Mouse (Mus musculus) bone marrow macrophage, adult 2 months (primary cell): ENCODE data around the gene Sufu. TPM values are rescaled to one million over a fixed set of nuclear protein-coding genes. Genes with fewer than 3 reads are reported as not detected.

ENCODE experiments used
- H3K27ac ChIP-seq: 2 replicates; pipeline ENCODE4 v1.5.1; 2012; ENCODE audit warnings: low read depth, low read length; ENCODE audit not compliant: insufficient read depth
- H3K4me1 ChIP-seq: 2 replicates; pipeline ENCODE4 v1.6.1; 2012; ENCODE audit warnings: low read length; ENCODE audit not compliant: control insufficient read depth, insufficient read depth
- H3K4me3 ChIP-seq: 2 replicates; pipeline ENCODE4 v1.5.1; 2012; ENCODE audit warnings: mild to moderate bottlenecking, low read length, moderate library complexity; ENCODE audit not compliant: insufficient read depth
- CTCF ChIP-seq: IDR thresholded peaks from 2 replicates; pipeline ENCODE4 v1.5.1; 2012; ENCODE audit warnings: low read depth, mild to moderate bottlenecking, low read length, moderate library complexity
- POLR2A ChIP-seq: IDR thresholded peaks from 2 replicates; pipeline ENCODE4 v1.6.1; 2012; ENCODE audit warnings: mild to moderate bottlenecking, low read depth, low read length, borderline replicate concordance
- polyA plus RNA-seq: library from polyadenylated mRNA; stranded (reverse); fragments of >200 nt; gene quantifications from 2 replicates; pipeline ENCODE4 v1.2.4, GENCODE M21; 2012; ENCODE audit not compliant: missing spikeins, insufficient read depth, insufficient read length

The Sufu gene
- polyA plus RNA-seq, 1 experiment, result 14.7 TPM

GRCm38 (mm10) chr19:46537357-46537756 lies 140.7 kb downstream of the Sufu start:
- Histone ChIP-seq H3K27ac (no peak overlapping the region), H3K4me1 (no peaks in the 10 kb centered on the region; the same call in 1 of the 2 replicates), H3K4me3 (no peak overlapping the region)
- TF ChIP-seq CTCF (no peak), POLR2A (no peak)

GRCm38 (mm10) chr19:46538213-46538612 lies 141.5 kb downstream of the Sufu start:
- Histone ChIP-seq H3K27ac (no peak overlapping the region), H3K4me3 (no peak overlapping the region), H3K4me1 (no peaks in the 10 kb centered on the region)
- TF ChIP-seq CTCF (no peak), POLR2A (no peak)

Other genes with a start within 250 kb of the Sufu start
- not detected in 2 replicates for gene Pitx3, start 248.6 kb upstream of the Sufu start, polyA plus RNA-seq
- 20.2 and 28.0 TPM in 2 replicates for gene Gbf1, start 244.4 kb upstream of the Sufu start, polyA plus RNA-seq
- gene Nfkb2, start 92.6 kb upstream of the Sufu start, polyA plus RNA-seq, result 44.7 and 51.7 TPM in 2 replicates
- gene Psd, start 69.7 kb upstream of the Sufu start, polyA plus RNA-seq, result 0.71 TPM in 1 of 2 replicates, not detected in the other
- gene Fbxl15, start 68.7 kb upstream of the Sufu start, polyA plus RNA-seq, result 6.9 and 8.9 TPM in 2 replicates
- gene Cuedc2, start 58.2 kb upstream of the Sufu start, polyA plus RNA-seq, result 136 and 163 TPM in 2 replicates
- gene Mfsd13a, start 55.8 kb upstream of the Sufu start, polyA plus RNA-seq, result 23.2 and 25.5 TPM in 2 replicates
- gene 2310034G01Rik, start 46.6 kb upstream of the Sufu start, polyA plus RNA-seq, result 0.67 TPM in 1 of 2 replicates, not detected in the other
- gene Actr1a, start 1.1 kb upstream of the Sufu start, polyA plus RNA-seq, result 79.0 and 92.5 TPM in 2 replicates
- gene Trim8, start 104.8 kb downstream of the Sufu start, polyA plus RNA-seq, result 66.3 and 69.0 TPM in 2 replicates
- gene Arl3, start 176.3 kb downstream of the Sufu start, polyA plus RNA-seq, result 36.7 and 36.9 TPM in 2 replicates
- 12.3 and 14.7 TPM in 2 replicates for gene Sfxn2, start 176.5 kb downstream of the Sufu start, polyA plus RNA-seq
- 56.1 and 56.5 TPM in 2 replicates for gene Wbp1l, start 202.2 kb downstream of the Sufu start, polyA plus RNA-seq